Mouse (Mus musculus) MEL (cell line): Measurements from ENCODE around the gene Elob. TPM values are rescaled to one million over a fixed set of nuclear protein-coding genes. Genes with fewer than 3 reads are reported as not detected.
A peak's percentile ranks its signal among the peaks of the same experiment; 100 is the strongest.

ENCODE experiments used
- DNase-seq: peaks from one replicate; pipeline ENCODE4 v3.0.0; 2011; ENCODE audit warnings: low read depth, low spot score
- H3K27ac ChIP-seq: 2 replicates; pipeline ENCODE4 v1.5.1; 2012; ENCODE audit warnings: low read depth, mild to moderate bottlenecking, control low read depth, low read length, moderate library complexity; ENCODE audit not compliant: control insufficient read depth
- H3K27me3 ChIP-seq, 2 experiments: fragments of 150-350 bp in 1 of 2; sonication (generic) in 1 of 2; 2 replicates each; pipeline ENCODE4 v1.6.1; 2012; ENCODE audit warnings: low read length in 2 of 2, mild to moderate bottlenecking in 2 of 2, improper control_type of control experiment in 1 of 2, moderate library complexity in 1 of 2; ENCODE audit not compliant: insufficient read depth in 2 of 2, control insufficient read depth in 1 of 2
- H3K36me3 ChIP-seq, 2 experiments: 2 replicates each; pipeline ENCODE4 v1.6.1; 2012 to 2014; ENCODE audit warnings: low read length in 2 of 2, improper control_type of control experiment in 1 of 2, inconsistent platforms in 1 of 2, mild to moderate bottlenecking in 1 of 2; ENCODE audit not compliant: insufficient read depth in 2 of 2, control insufficient read depth in 1 of 2
- H3K4me1 ChIP-seq, 2 experiments: fragments of 150-350 bp in 1 of 2; sonication (generic) in 1 of 2; 2 replicates each; pipeline ENCODE4 v1.6.1; 2012; ENCODE audit warnings: low read length in 2 of 2, improper control_type of control experiment in 1 of 2, mild to moderate bottlenecking in 1 of 2; ENCODE audit not compliant: insufficient read depth in 2 of 2, control insufficient read depth in 1 of 2
- H3K4me3 ChIP-seq, 2 experiments: fragments of 150-350 bp in 1 of 2; sonication (generic) in 1 of 2; 2 replicates each; pipeline ENCODE4 v1.5.1; 2012; ENCODE audit warnings: low read depth in 2 of 2, low read length in 2 of 2, mild to moderate bottlenecking in 2 of 2, moderate library complexity in 2 of 2, control low read depth in 1 of 2, improper control_type of control experiment in 1 of 2; ENCODE audit not compliant: control insufficient read depth in 1 of 2, insufficient read depth in 1 of 2
- H3K79me2 ChIP-seq: 2 replicates; pipeline ENCODE4 v1.6.1; 2012; ENCODE audit warnings: mild to moderate bottlenecking, low read length, moderate library complexity; ENCODE audit not compliant: control insufficient read depth, poor library complexity, insufficient read depth
- H3K9ac ChIP-seq: 2 replicates; pipeline ENCODE4 v1.6.1; 2012; ENCODE audit warnings: low read depth, mild to moderate bottlenecking, control low read depth, low read length, moderate library complexity; ENCODE audit not compliant: control insufficient read depth, poor library complexity, severe bottlenecking
- H3K9me3 ChIP-seq: fragments of 150-350 bp; sonication (generic); replicated peaks from 2 replicates; pipeline ENCODE4 v1.6.1; 2012; ENCODE audit warnings: mild to moderate bottlenecking, low read length, improper control_type of control experiment, moderate library complexity; ENCODE audit not compliant: insufficient read depth
- BHLHE40 ChIP-seq: IDR thresholded peaks from 2 replicates; pipeline ENCODE4 v1.6.1; 2012; ENCODE audit warnings: low read depth, mild to moderate bottlenecking, inconsistent platforms, low read length, improper control_type of control experiment, borderline replicate concordance
- CHD2 ChIP-seq: IDR thresholded peaks from 2 replicates; pipeline ENCODE4 v1.6.1; 2011; ENCODE audit warnings: low read length, improper control_type of control experiment
- CTCF ChIP-seq, 3 experiments: IDR thresholded peaks in 2 of 3; conservative IDR thresholded peaks in 1 of 3; 2 replicates each; pipeline ENCODE4 v1.5.1; 2011 to 2012; ENCODE audit warnings: low read length in 3 of 3, low read depth in 2 of 3, mild to moderate bottlenecking in 2 of 3, improper control_type of control experiment in 1 of 3, inconsistent platforms in 1 of 3, mixed read lengths in 1 of 3, moderate library complexity in 1 of 3; ENCODE audit not compliant: control insufficient read depth in 1 of 3, insufficient read depth in 1 of 3, poor library complexity in 1 of 3, severe bottlenecking in 1 of 3
- GABPA ChIP-seq: IDR thresholded peaks from 2 replicates; pipeline ENCODE4 v1.6.1; 2012; ENCODE audit warnings: low read depth, mild to moderate bottlenecking, inconsistent platforms, low read length, improper control_type of control experiment, moderate library complexity
- GATA1 ChIP-seq: IDR thresholded peaks from 2 replicates; pipeline ENCODE4 v1.6.1; 2011; ENCODE audit warnings: low read depth, low read length, improper control_type of control experiment
- MAX ChIP-seq: IDR thresholded peaks from 2 replicates; pipeline ENCODE4 v1.6.1; 2011; ENCODE audit warnings: low read length, improper control_type of control experiment
- MEF2A ChIP-seq: IDR thresholded peaks from 2 replicates; pipeline ENCODE4 v1.6.1; 2014; ENCODE audit warnings: low read depth, mild to moderate bottlenecking, inconsistent platforms, low read length, improper control_type of control experiment; ENCODE audit not compliant: poor library complexity, insufficient replicate concordance, severe bottlenecking; ENCODE audit errors: extremely low read depth
- MYB ChIP-seq: IDR thresholded peaks from 2 replicates; pipeline ENCODE4 v1.6.1; 2011; ENCODE audit warnings: mild to moderate bottlenecking, low read depth, low read length, improper control_type of control experiment
- NELFE ChIP-seq: IDR thresholded peaks from 2 replicates; pipeline ENCODE4 v1.6.1; 2011; ENCODE audit warnings: low read depth, low read length, improper control_type of control experiment
- POLR2A ChIP-seq, 2 experiments: IDR thresholded peaks; 2 replicates each; pipeline ENCODE4 v1.6.1; 2011 to 2012; ENCODE audit warnings: low read length in 2 of 2, mild to moderate bottlenecking in 2 of 2, control low read depth in 1 of 2, improper control_type of control experiment in 1 of 2, low read depth in 1 of 2, moderate library complexity in 1 of 2; ENCODE audit not compliant: control insufficient read depth in 1 of 2, insufficient read depth in 1 of 2, poor library complexity in 1 of 2
- POLR2AphosphoS2 ChIP-seq: IDR thresholded peaks from 2 replicates; pipeline ENCODE4 v1.6.1; 2011; ENCODE audit warnings: low read length, improper control_type of control experiment
- RAD21 ChIP-seq: IDR thresholded peaks from 2 replicates; pipeline ENCODE4 v1.6.1; 2011; ENCODE audit warnings: mild to moderate bottlenecking, low read depth, low read length, improper control_type of control experiment
- RCOR1 ChIP-seq: IDR thresholded peaks from 2 replicates; pipeline ENCODE4 v1.6.1; 2012; ENCODE audit warnings: low read depth, mild to moderate bottlenecking, inconsistent platforms, low read length, improper control_type of control experiment
- SMC3 ChIP-seq: IDR thresholded peaks from 2 replicates; pipeline ENCODE4 v1.6.1; 2011; ENCODE audit warnings: low read depth, low read length, improper control_type of control experiment
- TAL1 ChIP-seq: IDR thresholded peaks from 2 replicates; pipeline ENCODE4 v1.6.1; 2012; ENCODE audit warnings: mild to moderate bottlenecking, inconsistent platforms, low read length, moderate library complexity, mixed read lengths
- USF2 ChIP-seq, 2 experiments: IDR thresholded peaks; 2 replicates each; pipeline ENCODE4 v1.6.1; 2011 to 2012; ENCODE audit warnings: improper control_type of control experiment in 2 of 2, low read length in 2 of 2, borderline replicate concordance in 1 of 2, inconsistent platforms in 1 of 2, low read depth in 1 of 2, mild to moderate bottlenecking in 1 of 2; ENCODE audit not compliant: insufficient read depth in 1 of 2
- ZC3H11A ChIP-seq: IDR thresholded peaks from 2 replicates; pipeline ENCODE4 v1.6.1; 2012; ENCODE audit warnings: low read depth, mild to moderate bottlenecking, inconsistent platforms, low read length, improper control_type of control experiment
- ZKSCAN1 ChIP-seq: IDR thresholded peaks from 2 replicates; pipeline ENCODE4 v1.6.1; 2012; ENCODE audit warnings: low read depth, mild to moderate bottlenecking, inconsistent platforms, low read length, improper control_type of control experiment, moderate library complexity
- polyA plus RNA-seq, 2 experiments: library from polyadenylated mRNA; stranded (reverse) in 1 of 2; unstranded in 1 of 2; fragments of >175 nt in 1 of 2; fragments of >200 nt in 1 of 2; gene quantifications; 2 replicates each; pipeline versions ENCODE4 v1.2.1 to v1.2.4; 2012; ENCODE audit warnings: low replicate concordance in 2 of 2, low read depth in 1 of 2; ENCODE audit not compliant: insufficient read length in 2 of 2, insufficient read depth in 1 of 2, missing spikeins in 1 of 2
- total RNA-seq: library from RNA; depleted of rRNA; stranded (reverse); fragments of 300-350 nt; gene quantifications from 2 replicates; pipeline ENCODE4 v1.2.3, GENCODE M21; 2012

The Elob gene
- total and polyA plus RNA-seq, 3 experiments, result 453 to 609 TPM; not detected in 1

GRCm38 (mm10) chr17:23823614-23824013, 5.3 kb downstream of the Elob start:
- no peaks in the 10 kb centered on the region for H3K4me1 ChIP-seq
- H3K36me3 ChIP-seq, result peaks cover 10 to 18% of the 10 kb centered on the region in 2 experiments; a peak in 3 of 4 replicates
- H3K9me3 ChIP-seq, result no peaks in the 10 kb centered on the region
- H3K4me3 ChIP-seq, result no peak overlapping the region
- peaks cover 17% of the 10 kb centered on the region for H3K79me2 ChIP-seq
- no peak overlapping the region for H3K9ac ChIP-seq
- TF ChIP-seq POLR2AphosphoS2 (0 out of 2 replicates have a peak, but pooled peaks have one; percentile 58), TAL1 (no peak), NELFE (0 out of 2 replicates have a peak, but pooled peaks have one; percentile 18)
- H3K27ac ChIP-seq, result no peak overlapping the region
- H3K27me3 ChIP-seq, result no peaks in the 10 kb centered on the region
- peak; percentile 22 for DNase-seq

GRCm38 (mm10) chr17:23823018-23823417, 5.9 kb downstream of the Elob start:
- no peak overlapping the region for H3K27ac ChIP-seq
- H3K79me2 ChIP-seq, result peaks cover 11% of the 10 kb centered on the region
- no peak overlapping the region for H3K9ac ChIP-seq
- no peak for TF ChIP-seq CHD2
- TF ChIP-seq ZC3H11A, result no peak
- TF ChIP-seq POLR2AphosphoS2, result no peak
- no peak for TF ChIP-seq USF2 (IDR thresholded peaks at IDR 0.05; ENCODE audit: borderline replicate concordance in 1 of 2, insufficient read depth in 1 of 2, low read depth in 1 of 2, low read length in 2 of 2)
- no peak for TF ChIP-seq RCOR1
- TF ChIP-seq GATA1, result no peak
- no peak for TF ChIP-seq MYB
- TF ChIP-seq TAL1, result no peak
- no peak for TF ChIP-seq RAD21
- TF ChIP-seq SMC3, result no peak
- no peak for TF ChIP-seq POLR2A (IDR thresholded peaks at IDR 0.05; ENCODE audit: control insufficient read depth in 1 of 2, insufficient read depth in 1 of 2, low read depth in 1 of 2, low read length in 2 of 2, poor library complexity in 1 of 2)
- no peak for TF ChIP-seq MEF2A
- TF ChIP-seq ZKSCAN1, result no peak
- TF ChIP-seq CTCF (IDR thresholded peaks at IDR 0.05 in 2 of 3, conservative IDR thresholded peaks at IDR 0.05 in 1 of 3; ENCODE audit: control insufficient read depth in 1 of 3, insufficient read depth in 1 of 3, low read depth in 2 of 3, low read length in 3 of 3, poor library complexity in 1 of 3, severe bottlenecking in 1 of 3), result no peak
- no peak for TF ChIP-seq GABPA
- TF ChIP-seq BHLHE40, result no peak
- TF ChIP-seq MAX, result no peak
- no peak overlapping the region for H3K4me3 ChIP-seq
- DNase-seq, result no peak
- H3K9me3 ChIP-seq, result no peaks in the 10 kb centered on the region
- no peaks in the 10 kb centered on the region for H3K27me3 ChIP-seq
- H3K36me3 ChIP-seq, result peaks cover 10 to 19% of the 10 kb centered on the region in 2 experiments
- H3K4me1 ChIP-seq, result no peaks in the 10 kb centered on the region
